Mouse (Mus musculus) monocyte, adult 59 days (primary cell): ENCODE measurements around the gene Rasl2-9. TPM values are rescaled to one million over a fixed set of nuclear protein-coding genes. Genes with fewer than 3 reads are reported as not detected.

Experiments used
- total RNA-seq, 2 experiments: library from RNA; stranded (reverse); gene quantifications; one replicate each; pipeline ENCODE4 v1.2.4; 2023

Rasl2-9 gene
- total RNA-seq, result under 1 TPM; 0.55 to 0.66 TPM

DNA sequence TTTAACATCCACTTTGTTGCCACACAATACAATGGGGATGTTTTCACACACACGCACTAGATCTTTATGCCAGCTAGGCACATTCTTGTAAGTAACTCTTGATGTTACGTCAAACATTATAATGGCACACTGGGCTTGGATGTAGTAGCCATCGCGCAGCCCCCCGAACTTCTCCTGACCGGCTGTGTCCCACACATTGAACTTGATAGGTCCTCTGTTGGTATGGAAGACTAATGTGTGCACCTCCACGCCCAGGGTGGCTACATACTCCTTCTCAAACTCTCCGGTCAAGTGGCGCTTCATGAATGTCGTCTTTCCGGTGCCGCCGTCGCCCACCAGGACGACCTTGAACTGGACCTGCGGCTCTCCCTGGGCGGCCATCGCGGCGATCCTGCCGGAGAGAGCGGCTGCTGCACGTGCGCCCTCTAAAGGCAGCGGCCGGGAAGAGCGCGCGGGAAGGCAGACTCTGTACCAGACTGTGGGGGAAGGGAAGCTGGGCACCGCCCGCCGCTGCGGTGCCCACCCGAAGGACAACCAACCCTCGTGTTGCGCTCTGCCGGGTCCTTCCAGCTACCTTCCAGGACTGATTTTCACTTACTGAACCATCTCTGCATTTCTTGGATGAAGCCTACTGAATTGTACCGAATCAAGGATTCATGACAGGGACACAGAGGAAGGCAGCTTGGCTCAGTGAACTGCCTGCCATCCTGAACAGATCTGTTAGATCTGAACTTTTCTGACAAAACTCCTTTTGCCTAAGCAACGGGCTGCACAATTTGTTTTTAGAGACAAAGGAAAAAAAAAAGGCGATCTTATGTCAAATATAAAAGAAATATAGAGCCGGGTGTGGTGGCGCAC is at the start of gene Rasl2-9:
Gene Rasl2-9 (minus strand): TSS at position 402 of the 858 bp plus-strand sequence.

DNA sequence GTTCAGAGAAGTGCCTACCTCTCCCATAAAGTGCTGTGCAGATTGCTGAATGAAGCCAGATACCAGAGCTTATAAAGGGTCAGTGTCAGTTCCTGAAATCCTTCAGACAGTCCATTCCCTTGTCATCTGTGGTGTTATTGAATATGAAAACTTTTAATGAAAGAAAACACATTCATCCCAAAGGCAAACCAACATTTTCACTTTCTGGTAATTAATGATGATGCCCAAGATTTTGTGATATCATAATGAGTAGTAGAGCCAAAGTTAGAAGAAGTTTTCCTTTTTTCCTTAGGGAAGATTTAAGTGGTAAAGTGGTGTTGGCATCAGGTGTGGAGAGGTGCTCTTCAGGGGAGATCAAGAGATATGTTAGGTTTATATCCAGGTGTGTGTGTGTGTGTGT is 23.8 kb upstream of the Rasl2-9 start, which contains the start of gene Vmn1r55:
Gene Vmn1r55 (minus strand): TSS at position 101 of the 400 bp plus-strand sequence.

GRCm38 (mm10) chr7:5116850-5117249 is 8.9 kb downstream of the Rasl2-9 start, which contains the start of gene Rfpl4:
Gene Rfpl4 (minus strand): TSS chr7:5116950.

GRCm38 (mm10) chr7:5080010-5080751 is 45.6 kb downstream of the Rasl2-9 start, which contains the start of gene Epn1:
Gene Epn1 (plus strand): TSS chr7:5080235.

Other genes starting within 250 kb of the Rasl2-9 start
- gene Isoc2a, start 248.8 kb downstream of the Rasl2-9 start, total RNA-seq, result 10 to 100 TPM; 11.6 to 14.8 TPM
- not detected for gene Gm36210, start 219.4 kb downstream of the Rasl2-9 start, total RNA-seq
- 10 to 100 TPM; 17.1 to 18.6 TPM for gene Zfp628, start 210.7 kb downstream of the Rasl2-9 start, total RNA-seq
- gene Nat14, start 203.9 kb downstream of the Rasl2-9 start, total RNA-seq, result 1 to 10 TPM; 3.6 to 6.4 TPM
- gene Ssc5d, start 200.2 kb downstream of the Rasl2-9 start, total RNA-seq, result under 1 TPM in 1 of 2 experiments, not detected in 1; 0.12 TPM
- gene Sbk2, start 161.5 kb downstream of the Rasl2-9 start, total RNA-seq, result not detected
- gene Sbk3, start 154.8 kb downstream of the Rasl2-9 start, total RNA-seq, result not detected
- gene Zfp579, start 129.8 kb downstream of the Rasl2-9 start, total RNA-seq, result 1 to 10 TPM; 6.0 to 6.5 TPM
- gene Zfp524, start 111.5 kb downstream of the Rasl2-9 start, total RNA-seq, result 10 to 100 TPM; 16.2 to 20.5 TPM
- gene Fiz1, start 111.3 kb downstream of the Rasl2-9 start, total RNA-seq, result 10 to 100 TPM; 35.3 to 42.1 TPM
- not detected for gene Gm44973, start 110.5 kb downstream of the Rasl2-9 start, total RNA-seq
- gene Zfp865, start 105.6 kb downstream of the Rasl2-9 start, total RNA-seq, result 10 to 100 TPM; 29.5 to 31.5 TPM
- 1 to 10 TPM in 1 of 2 experiments, under 1 TPM in 1; 0.86 to 1.5 TPM for gene Ccdc106, start 105.4 kb downstream of the Rasl2-9 start, total RNA-seq
- gene 4632433K11Rik, start 91.8 kb downstream of the Rasl2-9 start, total RNA-seq, result under 1 TPM in 1 of 2 experiments, not detected in 1; 0.76 TPM
- gene Zfp784, start 87.5 kb downstream of the Rasl2-9 start, total RNA-seq, result 1 to 10 TPM; 3.2 to 3.4 TPM
- 1 to 10 TPM in 1 of 2 experiments, not detected in 1; 1.3 TPM for gene Zfp580, start 74.4 kb downstream of the Rasl2-9 start, total RNA-seq
- 100 to 1,000 TPM; 287 to 299 TPM for gene U2af2, start 63.8 kb downstream of the Rasl2-9 start, total RNA-seq
- 100 to 1,000 TPM; 235 to 258 TPM for gene Epn1, start 45.7 kb downstream of the Rasl2-9 start, total RNA-seq
- not detected for gene Rfpl4, start 9.0 kb downstream of the Rasl2-9 start, total RNA-seq
- not detected for gene Vmn1r55, start 23.7 kb upstream of the Rasl2-9 start, total RNA-seq
- gene Vmn1r56, start 70.8 kb upstream of the Rasl2-9 start, total RNA-seq, result not detected
- gene Vmn1r57, start 92.5 kb upstream of the Rasl2-9 start, total RNA-seq, result not detected
- gene Gm5065, start 224.6 kb upstream of the Rasl2-9 start, total RNA-seq, result not detected
- gene Nlrp2, start 225.1 kb upstream of the Rasl2-9 start, total RNA-seq, result not detected